Mouse (Mus musculus): ENCODE results near the gene Cd27.

The Cd27 gene

DNA sequence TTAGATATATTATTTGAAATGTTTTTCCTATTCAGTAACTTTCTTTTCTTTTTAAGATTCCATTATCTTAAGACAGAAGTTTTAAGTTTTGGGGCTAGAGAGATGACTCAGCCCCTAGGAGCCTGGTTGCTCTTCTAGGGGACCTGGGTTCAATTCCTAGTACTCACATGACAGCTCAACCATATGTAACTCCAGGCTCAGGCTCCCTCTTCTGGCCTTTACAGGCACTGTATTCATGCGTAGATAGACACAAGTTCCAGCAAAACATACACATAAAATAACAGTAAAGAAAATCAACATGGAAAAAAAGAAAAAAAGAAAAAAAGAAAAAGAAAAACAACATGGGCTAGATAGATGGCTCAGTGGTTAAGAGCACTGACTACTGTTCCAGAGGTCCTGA is 26.4 kb downstream of the Cd27 start:
- DNase-seq, result no peak

DNA sequence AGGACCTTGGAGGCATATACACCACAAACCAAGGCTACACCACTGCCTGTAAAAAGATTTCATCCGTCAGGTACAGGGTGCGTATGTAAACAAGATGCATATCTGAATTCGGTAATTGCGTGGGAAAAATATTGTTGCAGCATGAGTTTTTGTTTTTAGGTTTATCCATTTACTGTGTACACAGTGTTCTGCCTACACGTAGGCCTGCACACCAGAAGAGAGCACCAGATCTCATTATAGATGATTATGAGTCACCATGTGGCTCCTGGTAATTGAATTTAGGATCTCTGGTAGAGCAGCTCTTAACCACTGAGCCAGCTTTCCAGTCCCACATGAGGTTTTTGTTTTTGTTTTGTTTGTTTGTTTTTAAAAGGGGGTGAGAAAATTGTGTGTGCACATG is 39.6 kb downstream of the Cd27 start:
- no peak for DNase-seq

DNA sequence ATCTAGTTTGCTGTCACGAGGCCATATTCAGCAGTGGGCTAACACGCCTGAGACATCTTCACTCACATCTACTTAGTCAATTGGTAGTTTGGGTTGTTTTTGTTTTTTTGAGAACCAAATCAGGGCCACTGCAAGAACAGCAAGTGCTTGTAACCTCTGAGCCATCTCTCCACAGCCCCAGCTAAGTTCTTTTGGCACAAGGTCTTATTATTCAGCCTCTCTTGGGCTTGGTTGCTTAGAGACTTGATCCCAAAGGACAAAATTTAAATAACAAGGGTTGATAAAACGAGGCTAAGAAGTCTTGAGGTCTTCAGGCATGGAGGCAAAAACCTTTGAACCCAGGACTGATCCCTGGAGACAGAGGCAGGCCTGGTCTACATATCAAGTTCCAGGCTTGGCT is 40.5 kb downstream of the Cd27 start:
- no peak for DNase-seq

DNA sequence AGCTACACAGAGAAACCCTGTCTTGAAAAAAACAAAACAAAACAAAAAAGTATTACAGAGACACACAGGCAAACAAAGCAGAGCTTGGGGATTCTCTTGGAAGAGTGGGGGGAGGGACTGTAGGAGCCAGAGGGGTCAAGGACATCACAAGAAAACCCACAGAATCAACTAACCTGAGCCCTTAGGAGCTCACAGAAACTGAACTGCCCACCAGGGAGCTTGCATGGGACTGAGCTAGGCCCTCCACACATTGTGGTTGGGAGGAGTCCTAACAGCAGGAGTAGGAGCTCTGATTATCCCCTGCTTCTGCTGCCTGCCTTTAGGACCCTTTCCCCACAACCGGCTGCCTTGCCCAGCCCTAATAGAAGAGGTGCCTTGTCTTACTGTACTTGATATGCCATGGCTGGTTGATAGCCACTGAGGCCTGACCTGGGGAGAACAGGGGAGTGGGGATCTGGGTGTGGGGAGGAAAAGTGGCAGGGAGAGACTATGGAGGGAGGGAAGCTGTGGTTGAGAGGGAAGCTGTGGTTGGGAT is 41.2 kb downstream of the Cd27 start:
- DNase-seq, result no peak

DNA sequence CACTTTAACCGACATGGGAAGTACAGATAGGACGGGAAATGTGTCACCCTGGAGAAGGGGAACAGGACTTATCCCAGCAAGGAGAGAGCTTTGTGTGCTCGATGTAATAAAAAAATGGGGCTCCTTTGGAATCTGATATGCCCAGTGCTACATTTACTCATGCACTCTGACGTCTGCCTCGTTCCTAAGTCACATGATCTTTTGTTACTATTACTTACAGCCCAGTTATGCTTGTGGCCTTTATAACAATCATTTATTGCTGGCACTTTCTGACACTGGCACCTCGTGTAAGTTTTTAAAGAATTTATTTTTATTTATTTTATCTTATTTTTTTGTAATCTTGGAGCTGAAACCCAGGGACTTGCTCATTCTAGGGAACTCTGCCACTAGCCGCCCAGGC is 43.4 kb downstream of the Cd27 start:
- DNase-seq, result no peak

DNA sequence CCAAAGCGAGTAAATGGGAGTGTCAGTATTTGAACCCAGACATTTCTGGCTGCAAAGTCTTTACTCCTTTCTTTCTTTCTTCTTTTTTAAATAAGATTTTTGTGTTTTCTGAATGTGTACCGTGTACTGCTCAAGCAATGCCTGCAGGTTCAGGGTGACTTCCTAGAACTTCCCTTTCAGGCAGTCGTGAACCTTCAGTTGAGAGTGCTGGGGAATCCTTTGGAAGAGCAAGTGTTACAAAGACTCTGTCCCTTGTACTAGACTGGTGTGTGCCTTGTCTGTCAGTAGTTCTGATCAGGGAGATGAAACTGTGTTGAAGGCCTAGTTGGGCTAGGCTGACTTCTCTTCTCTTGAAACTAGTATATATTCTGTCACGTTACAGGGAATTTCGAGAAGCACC is 44.0 kb downstream of the Cd27 start:
- DNase-seq, result no peak

DNA sequence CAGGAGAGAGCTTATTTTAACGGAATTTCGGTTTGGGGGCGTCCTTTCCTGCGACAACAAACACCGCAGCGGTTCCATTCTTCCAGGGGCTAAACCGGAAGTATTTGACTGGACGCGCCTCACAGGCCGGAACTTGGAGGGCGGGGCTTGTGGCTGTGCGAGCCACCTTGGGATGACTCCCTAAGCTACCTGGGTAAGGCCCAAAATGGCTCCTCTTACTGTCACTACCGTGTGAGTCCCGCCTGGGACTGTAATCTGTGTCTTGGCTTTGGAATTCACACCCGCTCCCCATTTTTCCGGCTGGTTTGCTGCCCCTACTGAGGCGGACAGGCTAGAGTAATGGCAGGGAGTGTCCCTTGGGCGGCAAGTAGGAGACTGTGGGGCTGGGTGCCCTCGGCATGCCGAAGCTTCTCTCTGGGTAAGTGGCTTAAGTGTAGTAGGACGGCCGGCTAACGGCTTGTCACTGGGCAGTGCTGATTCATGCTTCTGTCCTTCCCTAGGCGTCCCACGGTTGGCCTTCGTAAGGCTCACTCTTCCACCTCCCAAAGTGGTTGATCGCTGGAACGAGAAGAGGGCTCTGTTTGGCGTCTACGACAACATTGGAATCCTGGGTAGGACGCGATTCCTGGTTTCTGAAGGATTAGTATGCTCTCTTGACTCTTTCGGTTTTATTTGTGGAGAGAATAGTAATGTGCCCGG is 44.6 kb downstream of the Cd27 start:
- DNase-seq, result peak; percentile 97 to 98

DNA sequence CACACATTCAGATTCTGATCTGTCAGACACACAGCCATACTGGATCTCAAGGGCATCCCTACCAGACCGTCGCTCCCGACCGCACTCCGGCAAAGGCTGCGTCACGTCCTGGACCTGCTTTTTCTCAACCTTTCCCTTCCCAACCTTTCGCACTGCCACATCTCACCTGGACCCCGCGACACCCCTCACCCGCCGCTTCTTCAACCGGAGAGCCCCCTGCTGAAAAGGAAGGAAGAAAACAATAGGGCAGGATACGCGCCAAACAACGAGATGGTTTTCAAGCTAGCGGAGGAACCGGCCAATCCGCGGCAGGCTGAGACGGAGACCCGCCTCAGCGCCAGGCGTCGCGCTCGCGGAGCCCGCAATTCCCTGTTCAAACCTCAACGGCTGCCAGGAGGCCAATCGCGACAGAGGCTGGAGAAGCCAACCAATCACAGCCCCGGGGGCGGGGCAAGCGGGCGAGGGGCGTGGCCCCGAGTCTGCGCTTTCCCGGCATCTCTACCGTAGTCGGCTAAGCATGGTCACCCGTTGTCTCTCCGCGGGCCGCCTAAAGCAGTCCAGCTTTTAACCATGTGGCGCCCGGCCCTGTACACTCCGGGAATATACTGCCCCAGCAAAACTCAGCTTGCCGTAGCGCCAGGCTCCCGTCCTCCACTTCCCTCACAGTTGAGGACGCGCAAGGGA is 45.3 kb downstream of the Cd27 start, which contains the start of the genes Ncapd2 and Mrpl51:
Ncapd2 (minus strand) TSS at position 370 of the 684 bp plus-strand sequence.
Mrpl51 (plus strand) TSS at position 470 of the 684 bp plus-strand sequence.
- DNase-seq, result peak; percentile 99 to 100

DNA sequence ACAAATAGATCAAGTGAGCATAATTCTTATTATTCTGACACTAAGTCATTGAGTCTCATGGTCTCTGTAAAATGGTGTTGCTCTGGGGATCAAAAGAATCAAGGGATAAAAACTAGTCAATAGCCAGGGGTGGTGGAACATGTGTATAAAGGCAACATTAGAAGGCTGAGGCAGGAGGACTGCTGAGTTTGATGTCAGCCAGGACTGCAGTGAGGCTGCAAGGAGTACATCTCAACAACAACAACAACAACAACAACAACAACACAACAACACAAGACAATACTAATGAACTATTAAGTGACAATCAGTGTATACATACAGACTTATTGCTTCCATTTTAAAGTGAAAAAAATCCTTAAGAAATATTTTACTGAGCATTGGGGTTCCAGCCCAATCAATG is 46.0 kb downstream of the Cd27 start:
- DNase-seq, result no peak

DNA sequence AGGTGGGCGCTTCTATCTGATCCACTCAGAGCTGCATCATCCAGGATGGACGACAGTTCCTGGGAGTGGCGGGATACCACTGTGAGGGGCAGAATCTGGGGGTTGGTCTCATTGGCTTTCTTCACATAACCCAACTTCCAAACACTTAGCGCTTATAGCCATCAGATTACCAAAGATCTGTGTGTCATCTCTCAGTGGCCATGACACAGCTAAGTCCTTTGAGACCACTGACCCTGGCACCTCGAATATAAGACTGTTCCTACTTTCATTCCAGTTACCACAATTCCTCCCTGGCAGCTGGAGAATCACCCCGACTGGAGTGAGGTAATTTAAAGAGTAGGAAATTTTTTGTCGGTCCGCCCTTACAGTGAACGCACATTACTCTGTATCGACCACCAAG is 50.6 kb downstream of the Cd27 start:
- no peak for DNase-seq
